Mouse (Mus musculus) limb, embryonic 13.5 days (tissue): ENCODE measurements around the gene Tfdp2. TPM values are rescaled to one million over a fixed set of nuclear protein-coding genes. Genes with fewer than 3 reads are reported as not detected.
"Not testable (repeated sequence)": the region's sequence is repeated elsewhere in the genome, so short reads cannot be mapped to it uniquely, and the experiment has no call there.

Source experiments
- ATAC-seq: fragments of 200-750 bp; cut with Nextera tagmentation; 2 replicates; pipeline ENCODE4 v1.8.0; 2017; ENCODE audit warnings: low read depth, moderate number of reproducible peaks, moderate TSS enrichment; ENCODE audit not compliant: low FRiP score
- H3K27ac ChIP-seq: fragments of 300-500 bp; sonication (generic); 2 replicates; pipeline ENCODE4 v1.5.1; 2015; ENCODE audit warnings: inconsistent platforms, mild to moderate bottlenecking, moderate library complexity
- H3K27me3 ChIP-seq: fragments of 300-500 bp; sonication (generic); 2 replicates; pipeline ENCODE4 v1.6.1; 2015; ENCODE audit warnings: mild to moderate bottlenecking, inconsistent platforms
- H3K36me3 ChIP-seq: fragments of 300-500 bp; sonication (generic); 2 replicates; pipeline ENCODE4 v1.6.1; 2015; ENCODE audit warnings: inconsistent platforms, mild to moderate bottlenecking, moderate library complexity
- H3K4me1 ChIP-seq: fragments of 300-500 bp; sonication (generic); 2 replicates; pipeline ENCODE4 v1.6.1; 2015; ENCODE audit warnings: inconsistent platforms
- H3K4me2 ChIP-seq: fragments of 300-500 bp; sonication (generic); replicated peaks from 2 replicates; pipeline ENCODE4 v1.6.1; 2015; ENCODE audit warnings: inconsistent platforms, mild to moderate bottlenecking, moderate library complexity
- H3K4me3 ChIP-seq: fragments of 300-500 bp; sonication (generic); 2 replicates; pipeline ENCODE4 v1.5.1; 2015; ENCODE audit warnings: moderate library complexity, mild to moderate bottlenecking, inconsistent platforms
- H3K9ac ChIP-seq: fragments of 300-500 bp; sonication (generic); 2 replicates; pipeline ENCODE4 v1.6.1; 2015; ENCODE audit warnings: mild to moderate bottlenecking, inconsistent platforms
- H3K9me3 ChIP-seq: fragments of 300-500 bp; sonication (generic); 2 replicates; pipeline ENCODE4 v1.6.1; 2016; ENCODE audit warnings: inconsistent platforms
- WGBS: fragments of 180-500 bp; shearing (Covaris S2); methylation state at CpG from one replicate; pipeline ENCODE4 v1.1.7; 2015; 5-methylcytosine and 5-hydroxymethylcytosine counted together
- polyA plus RNA-seq: library from polyadenylated mRNA; unstranded; fragments of >200 nt; fragmentation: Nextera tagmentation; extraction: Ambion mirVana; gene quantifications from 2 replicates; pipeline ENCODE4 v1.2.1, GENCODE M21; 2015

The Tfdp2 gene
- polyA plus RNA-seq, result 42.6 and 44.8 TPM in 2 replicates

- Histone ChIP-seq H3K27me3 (no peaks in the 10 kb centered on the region), H3K9me3 (no peaks in the 10 kb centered on the region), H3K36me3 (no peaks in the 10 kb centered on the region), H3K27ac (peak within 1 kb of the TSS; percentile 84), H3K4me2 (peak within 1 kb of the TSS; percentile 90), H3K9ac (peak within 1 kb of the TSS; percentile 90), H3K4me3 (peak within 1 kb of the TSS; percentile 89), H3K4me1 (peaks cover 22% of the 10 kb centered on the region)
- peak; percentile 99 for ATAC-seq
- whole genome bisulfite sequencing, result 0% methylated on average over 57 of the region's 81 CpGs
Measured at GRCm38 (mm10) chr9:96195885-96196622, at the start of gene Tfdp2. Tfdp2 (plus strand) TSS chr9:96196275.

- H3K9ac ChIP-seq, result no peak overlapping the region
- H3K4me1 ChIP-seq, result no peaks in the 10 kb centered on the region
- WGBS, result 90% methylated on average over 7 of the region's 7 CpGs
- H3K36me3 ChIP-seq, result peaks cover 34% of the 10 kb centered on the region
- H3K9me3 ChIP-seq, result no peaks in the 10 kb centered on the region
- H3K4me2 ChIP-seq, result no peak overlapping the region
- no peak overlapping the region for H3K4me3 ChIP-seq
- H3K27me3 ChIP-seq, result no peaks in the 10 kb centered on the region
- ATAC-seq, result no peak
- H3K27ac ChIP-seq, result no peak overlapping the region
Measured at GRCm38 (mm10) chr9:96152801-96153200, 43.3 kb upstream of the Tfdp2 start.

- WGBS, result 42% methylated on average over 4 of the region's 4 CpGs
- Histone ChIP-seq H3K9ac (no peak overlapping the region), H3K27me3 (no peaks in the 10 kb centered on the region), H3K36me3 (peaks cover 32% of the 10 kb centered on the region), H3K9me3 (no peaks in the 10 kb centered on the region), H3K27ac (no peak overlapping the region), H3K4me3 (no peak overlapping the region), H3K4me2 (no peak overlapping the region), H3K4me1 (no peaks in the 10 kb centered on the region)
- ATAC-seq, result no peak
Measured at GRCm38 (mm10) chr9:96158431-96158830, 37.6 kb upstream of the Tfdp2 start.

- Histone ChIP-seq H3K9ac (no peak overlapping the region), H3K9me3 (no peaks in the 10 kb centered on the region), H3K36me3 (peaks cover 27% of the 10 kb centered on the region), H3K4me1 (no peaks in the 10 kb centered on the region), H3K4me2 (no peak overlapping the region), H3K27me3 (no peaks in the 10 kb centered on the region), H3K4me3 (no peak overlapping the region), H3K27ac (no peak overlapping the region)
- 60% methylated on average over 3 of the region's 3 CpGs for WGBS
- no peak for ATAC-seq
Measured at GRCm38 (mm10) chr9:96159047-96159446, 37.0 kb upstream of the Tfdp2 start.

GRCm38 (mm10) chr9:96160767-96161166 is 35.3 kb upstream of the Tfdp2 start:
- 84% methylated on average over 3 of the region's 3 CpGs for WGBS
- Histone ChIP-seq H3K4me1 (no peaks in the 10 kb centered on the region), H3K27ac (no peak overlapping the region), H3K9ac (no peak overlapping the region), H3K27me3 (no peaks in the 10 kb centered on the region), H3K36me3 (peaks cover 18% of the 10 kb centered on the region), H3K4me3 (no peak overlapping the region), H3K4me2 (no peak overlapping the region), H3K9me3 (no peaks in the 10 kb centered on the region)
- no peak for ATAC-seq

GRCm38 (mm10) chr9:96162421-96162820 is 33.7 kb upstream of the Tfdp2 start:
- WGBS, result 62% methylated on average over 5 of the region's 5 CpGs
- ATAC-seq, result no peak
- Histone ChIP-seq H3K36me3 (peaks cover 10% of the 10 kb centered on the region; the same call in 1 of the 2 replicates), H3K9ac (no peak overlapping the region), H3K4me1 (no peaks in the 10 kb centered on the region), H3K9me3 (no peaks in the 10 kb centered on the region), H3K4me2 (no peak overlapping the region), H3K4me3 (no peak overlapping the region), H3K27ac (no peak overlapping the region), H3K27me3 (no peaks in the 10 kb centered on the region)

- no peak overlapping the region for H3K4me3 ChIP-seq
- no peak overlapping the region for H3K27ac ChIP-seq
- ATAC-seq, result no peak
- no peaks in the 10 kb centered on the region for H3K9me3 ChIP-seq
- H3K36me3 ChIP-seq, result peaks cover 10% of the 10 kb centered on the region; the same call in 1 of the 2 replicates
- no peaks in the 10 kb centered on the region for H3K4me1 ChIP-seq
- H3K4me2 ChIP-seq, result no peak overlapping the region
- 97% methylated on average over 7 of the region's 7 CpGs for WGBS
- H3K9ac ChIP-seq, result no peak overlapping the region
- no peaks in the 10 kb centered on the region for H3K27me3 ChIP-seq
Measured at GRCm38 (mm10) chr9:96163443-96163842, 32.6 kb upstream of the Tfdp2 start.

- H3K4me3 ChIP-seq, H3K4me1 ChIP-seq, ATAC-seq, H3K4me2 ChIP-seq, H3K36me3 ChIP-seq, H3K27ac ChIP-seq, H3K9me3 ChIP-seq, H3K9ac ChIP-seq, H3K27me3 ChIP-seq: not testable (repeated sequence)
- 99% methylated on average over 15 of the region's 15 CpGs for WGBS
Measured at GRCm38 (mm10) chr9:96163983-96164382, 32.1 kb upstream of the Tfdp2 start.

- WGBS, result 36% methylated on average over 5 of the region's 5 CpGs
- H3K4me3 ChIP-seq, result no peak overlapping the region
- H3K9me3 ChIP-seq, result no peaks in the 10 kb centered on the region
- H3K4me1 ChIP-seq, result no peaks in the 10 kb centered on the region
- no peak overlapping the region for H3K4me2 ChIP-seq
- H3K27me3 ChIP-seq, result no peaks in the 10 kb centered on the region
- H3K36me3 ChIP-seq, result peaks cover 12% of the 10 kb centered on the region; the same call in 1 of the 2 replicates
- no peak overlapping the region for H3K9ac ChIP-seq
- H3K27ac ChIP-seq, result no peak overlapping the region
- no peak for ATAC-seq
Measured at GRCm38 (mm10) chr9:96167168-96167585, 28.9 kb upstream of the Tfdp2 start.

GRCm38 (mm10) chr9:96170600-96170999 is 25.5 kb upstream of the Tfdp2 start:
- no peak overlapping the region for H3K9ac ChIP-seq
- no peak overlapping the region for H3K27ac ChIP-seq
- no peak overlapping the region for H3K4me2 ChIP-seq
- 47% methylated on average over 3 of the region's 3 CpGs for WGBS
- ATAC-seq, result no peak
- peaks cover 5% of the 10 kb centered on the region; the same call in 1 of the 2 replicates for H3K36me3 ChIP-seq
- H3K9me3 ChIP-seq, result no peaks in the 10 kb centered on the region
- no peak overlapping the region for H3K4me3 ChIP-seq
- H3K27me3 ChIP-seq, result no peaks in the 10 kb centered on the region
- no peaks in the 10 kb centered on the region for H3K4me1 ChIP-seq

- no peak overlapping the region for H3K27ac ChIP-seq
- 82% methylated on average over 4 of the region's 4 CpGs for WGBS
- no peaks in the 10 kb centered on the region for H3K36me3 ChIP-seq
- ATAC-seq, result no peak
- H3K27me3 ChIP-seq, result no peaks in the 10 kb centered on the region
- no peak overlapping the region for H3K4me2 ChIP-seq
- H3K4me1 ChIP-seq, result no peaks in the 10 kb centered on the region; the same call in 1 of the 2 replicates
- no peak overlapping the region for H3K4me3 ChIP-seq
- H3K9me3 ChIP-seq, result no peaks in the 10 kb centered on the region
- no peak overlapping the region for H3K9ac ChIP-seq
Measured at GRCm38 (mm10) chr9:96184909-96185308, 11.2 kb upstream of the Tfdp2 start.

- WGBS, result 77% methylated on average over 7 of the region's 7 CpGs
- H3K4me2 ChIP-seq, result no peak overlapping the region
- no peaks in the 10 kb centered on the region for H3K27me3 ChIP-seq
- no peak for ATAC-seq
- no peaks in the 10 kb centered on the region for H3K36me3 ChIP-seq
- H3K4me1 ChIP-seq, result no peaks in the 10 kb centered on the region
- no peak overlapping the region for H3K4me3 ChIP-seq
- H3K9ac ChIP-seq, result no peak overlapping the region
- no peaks in the 10 kb centered on the region for H3K9me3 ChIP-seq
- no peak overlapping the region for H3K27ac ChIP-seq
Measured at GRCm38 (mm10) chr9:96186701-96187100, 9.4 kb upstream of the Tfdp2 start.
